Mouse (Mus musculus): ENCODE measurements around the gene Frmpd4.

DNA sequence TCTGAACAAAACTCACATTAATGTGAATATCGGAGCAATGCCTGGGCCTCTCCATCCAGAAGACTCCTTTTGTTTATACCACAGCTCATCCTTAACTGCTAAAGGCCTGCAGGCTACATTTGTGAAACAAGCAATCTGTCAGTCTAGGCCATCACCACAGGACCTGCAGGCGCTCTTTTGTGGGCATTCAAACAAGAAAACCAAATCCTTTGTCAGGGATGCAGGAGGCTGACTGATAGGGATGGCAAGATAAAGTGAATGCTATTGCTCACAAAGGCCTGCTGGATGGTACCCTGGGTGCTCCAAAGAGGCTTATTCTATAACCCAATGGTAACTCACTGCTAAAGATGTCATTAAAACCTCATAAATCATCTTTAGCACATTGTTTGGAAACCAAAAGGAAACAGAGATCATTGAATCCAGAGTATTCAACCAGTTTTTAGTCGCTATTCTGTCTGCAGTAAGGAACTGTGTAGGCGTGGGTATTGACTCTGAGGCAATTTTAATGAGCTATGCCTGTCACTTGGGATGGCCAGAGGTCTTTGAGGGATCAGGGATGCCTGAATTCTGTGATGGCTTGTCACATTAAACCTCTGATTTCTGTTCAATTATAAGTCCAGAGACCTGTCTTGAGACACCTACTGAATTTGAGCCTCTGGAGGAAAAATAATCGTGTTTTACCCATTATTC is 922.1 kb downstream of the Frmpd4 start:
- TF ChIP-seq CTCF (IDR thresholded peaks at IDR 0.05; ENCODE audit: low read depth) (no peak), EP300 (IDR thresholded peaks at IDR 0.05; ENCODE audit: low read depth) (no peak)
